Mouse (Mus musculus) urinary bladder, postnatal 14 days (tissue): ENCODE data around the gene Rhox3h.
"Not testable (repeated sequence)": the region's sequence is repeated elsewhere in the genome, so short reads cannot be mapped to it uniquely, and the experiment has no call there.

ENCODE experiments used
- DNase-seq: peaks from one replicate; pipeline ENCODE4 v3.0.0; 2021; ENCODE audit warnings: low spot score

Rhox3h gene

DNA sequence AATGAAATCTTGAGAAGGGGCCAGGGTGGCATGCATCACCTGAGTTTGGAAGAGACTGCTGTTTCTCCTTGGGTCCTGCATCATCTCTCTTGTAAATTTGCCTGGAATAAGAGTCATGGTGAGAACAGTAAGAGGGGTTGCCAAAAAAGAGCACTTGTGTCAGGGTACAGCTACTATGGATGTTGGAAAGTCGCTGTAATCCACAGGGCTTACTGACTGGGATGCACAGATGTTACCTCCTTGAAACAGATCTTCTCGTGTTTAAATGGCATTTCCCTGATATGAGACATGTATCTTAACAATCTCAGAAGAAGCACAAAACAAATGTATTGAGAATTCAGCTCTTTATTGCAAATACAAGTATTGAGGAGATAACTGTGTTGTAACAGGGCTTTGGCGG is at the start of gene Rhox3h:
Gene Rhox3h (minus strand): TSS at position 101 of the 400 bp plus-strand sequence.
- not testable (repeated sequence) for DNase-seq

DNA sequence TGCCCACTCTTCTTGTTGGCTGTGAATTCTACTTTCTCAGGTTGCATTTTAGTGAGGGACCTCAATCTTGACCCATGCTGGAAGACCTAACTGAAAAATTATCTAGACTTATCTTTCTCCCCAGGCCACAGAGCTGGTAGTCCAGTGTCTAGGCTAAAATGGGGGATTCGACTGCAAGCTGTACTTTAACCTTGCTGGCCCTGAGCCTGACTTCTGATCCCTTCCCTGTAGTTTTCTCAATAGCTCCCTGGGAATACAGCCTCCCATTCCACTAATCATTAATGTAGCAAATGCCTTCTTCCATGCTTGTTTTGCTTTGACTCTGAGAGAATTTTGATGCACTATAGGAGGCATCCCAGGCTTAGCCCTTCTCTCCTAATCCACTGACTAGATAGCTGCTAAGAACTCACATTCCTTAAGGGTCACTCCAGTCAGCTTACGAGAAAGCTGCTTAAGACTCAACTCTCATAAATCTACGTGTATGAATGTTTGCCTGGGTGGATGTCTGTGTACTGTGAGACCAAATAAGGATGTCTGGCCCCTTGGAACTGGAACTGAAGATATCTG is 33.3 kb upstream of the Rhox3h start:
- no peak for DNase-seq

DNA sequence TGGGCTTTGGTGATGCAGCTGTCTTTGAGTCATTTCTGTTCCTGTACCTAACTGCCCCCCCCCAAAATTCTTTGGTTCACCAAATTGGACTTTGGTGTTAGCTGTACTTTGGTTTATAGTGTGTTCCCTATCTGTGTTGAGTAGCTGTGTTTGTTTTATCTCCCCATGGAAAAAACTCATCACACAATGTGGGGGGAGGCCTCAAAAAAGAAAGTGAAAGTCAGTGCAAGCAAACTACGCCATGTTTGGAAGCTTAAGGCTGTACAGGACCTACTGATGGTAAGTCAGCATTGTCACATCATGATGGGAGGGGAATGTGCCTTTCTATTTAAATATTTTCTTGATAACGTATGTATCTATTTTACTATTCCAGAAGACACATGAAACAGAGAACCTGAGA is 23.7 kb upstream of the Rhox3h start:
- no peak for DNase-seq

DNA sequence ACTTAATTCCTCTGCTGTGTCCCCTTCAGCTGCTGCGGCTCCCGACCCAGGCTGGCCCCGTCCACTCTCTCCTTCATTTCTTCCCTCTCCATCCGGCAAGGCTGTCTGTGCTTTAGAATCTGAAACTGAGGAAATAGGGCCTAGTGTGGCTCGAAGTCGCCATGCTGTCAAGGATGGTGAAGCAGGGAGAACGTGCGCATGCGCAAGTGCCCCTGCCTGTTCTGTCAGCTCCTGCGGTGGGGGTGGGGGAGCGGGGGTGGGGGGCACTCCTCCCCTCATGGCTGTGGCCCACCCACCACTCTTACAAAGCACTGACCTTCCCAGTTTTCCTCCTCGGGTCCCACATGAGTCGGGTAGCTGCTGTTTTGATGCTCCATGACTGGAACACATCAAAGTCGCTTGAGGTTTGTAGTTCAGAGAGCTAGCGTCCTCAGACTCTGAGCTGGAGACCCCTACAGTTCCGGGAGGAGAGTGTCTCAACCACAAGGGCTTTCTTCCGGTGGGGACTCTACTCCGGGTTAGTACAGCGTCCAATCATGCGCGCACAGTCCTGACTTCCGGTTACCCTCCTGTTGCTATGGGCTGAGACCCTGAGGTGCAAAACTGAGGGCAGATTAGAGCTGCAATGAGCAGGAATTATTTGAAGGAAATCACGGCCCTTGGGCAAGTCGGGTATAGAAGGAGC is 14.6 kb upstream of the Rhox3h start:
- DNase-seq = no peak

DNA sequence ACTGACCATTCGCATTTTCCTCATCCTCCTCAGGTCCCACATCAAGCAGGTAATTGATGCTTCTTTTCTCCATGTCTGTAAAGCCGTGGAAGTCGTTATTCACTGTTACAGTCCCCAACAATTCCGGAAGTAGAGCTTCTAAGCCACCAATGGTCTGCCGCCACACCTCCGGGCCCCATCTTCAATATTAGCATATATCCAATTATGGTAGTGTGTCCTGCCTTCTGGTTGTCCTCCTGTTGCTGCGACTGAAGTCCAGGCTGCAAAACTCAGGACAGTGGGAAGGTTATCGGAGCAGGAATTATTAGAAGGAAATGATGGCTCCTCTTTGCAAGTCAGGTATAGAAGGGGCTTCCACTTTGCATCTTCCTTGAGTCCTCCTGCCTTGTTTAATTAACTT is 4.6 kb upstream of the Rhox3h start, which contains the start of gene Rhox2h:
Gene Rhox2h (minus strand): TSS at position 101 of the 400 bp plus-strand sequence.
- DNase-seq = not testable (repeated sequence)

DNA sequence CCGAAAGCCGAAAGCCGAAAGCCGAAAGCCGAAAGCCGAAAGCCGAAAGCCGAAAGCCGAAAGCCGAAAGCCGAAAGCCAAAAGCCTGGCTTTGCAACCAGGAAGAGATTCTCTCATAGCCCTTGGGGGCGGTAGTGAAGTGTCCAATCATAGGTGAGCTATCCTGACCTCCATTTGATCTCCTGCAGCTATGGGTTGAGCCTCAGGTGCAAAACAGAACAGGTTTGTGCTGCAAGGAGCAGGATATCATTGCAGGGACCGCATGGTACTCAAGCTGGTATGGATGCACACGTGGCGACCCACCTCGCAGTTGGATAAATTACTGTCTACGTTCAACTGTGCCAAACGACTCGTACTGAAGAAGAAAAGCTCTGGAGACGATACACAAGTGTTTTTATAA is 17.3 kb downstream of the Rhox3h start, which contains the start of gene Rhox4g:
Gene Rhox4g (minus strand): TSS at position 101 of the 400 bp plus-strand sequence.
- DNase-seq = not testable (repeated sequence)

DNA sequence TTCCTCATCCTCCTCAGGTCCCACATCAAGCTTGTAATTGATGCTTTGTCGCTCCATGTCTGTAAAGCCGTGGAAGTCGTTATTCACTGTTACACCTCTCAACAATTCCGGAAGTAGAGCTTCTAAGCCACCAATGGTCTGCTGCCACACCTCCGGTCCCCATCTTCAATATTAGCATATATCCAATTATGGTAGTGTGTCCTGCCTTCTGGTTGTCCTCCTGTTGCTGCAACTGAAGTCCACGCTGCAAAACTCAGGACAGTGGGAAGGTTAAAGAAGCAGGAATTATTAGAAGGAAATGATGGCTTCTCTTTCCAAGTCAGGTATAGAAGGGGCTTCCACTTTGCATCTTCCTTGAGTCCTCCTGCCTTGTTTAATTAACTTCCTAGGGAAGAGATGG is 25.2 kb downstream of the Rhox3h start, which contains the start of gene Rhox2g:
Gene Rhox2g (minus strand): TSS at position 101 of the 400 bp plus-strand sequence.
- not testable (repeated sequence) for DNase-seq

DNA sequence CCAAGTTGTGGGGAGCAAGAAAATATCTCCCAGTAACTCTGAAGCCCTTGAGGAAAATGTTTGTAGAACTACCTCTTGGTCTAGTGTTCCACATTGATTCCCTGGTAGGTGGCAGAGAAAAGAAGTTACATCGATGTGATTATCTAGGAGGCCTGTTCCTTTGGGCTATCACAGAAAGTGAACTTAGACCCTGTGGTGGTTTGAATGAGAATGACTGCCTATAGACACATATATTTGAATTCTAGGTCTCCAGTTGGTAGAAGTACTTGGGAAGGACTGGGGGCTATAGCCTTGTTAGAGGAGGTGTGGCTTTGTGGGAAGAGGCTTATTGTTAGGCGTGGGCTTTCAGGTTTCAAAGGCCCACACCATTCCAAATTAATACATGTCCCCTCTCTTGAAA is 40.1 kb downstream of the Rhox3h start, which contains the start of gene Rhox3g:
Gene Rhox3g (minus strand): TSS at position 101 of the 400 bp plus-strand sequence.
- not testable (repeated sequence) for DNase-seq
